Mouse (Mus musculus) liver, adult 2 months (tissue): ENCODE data around the gene C1qa. TPM values are rescaled to one million over a fixed set of nuclear protein-coding genes. Genes with fewer than 3 reads are reported as not detected.
A peak's percentile ranks its signal among the peaks of the same experiment; 100 is the strongest.

Experiments
- DNase-seq: peaks from one replicate; pipeline ENCODE4 v3.0.0-alpha.2; 2011; ENCODE audit warnings: low read depth, low spot score; ENCODE audit errors: extremely low read depth
- H3K27ac ChIP-seq: fragments of 200-500 bp; replicated peaks from 2 replicates; pipeline ENCODE4 v1.5.1; 2012; ENCODE audit warnings: low read depth, mild to moderate bottlenecking, control low read depth, inconsistent platforms, low read length; ENCODE audit not compliant: insufficient read depth
- H3K27me3 ChIP-seq: fragments of 200-500 bp; 2 replicates; pipeline ENCODE4 v1.6.1; 2012; ENCODE audit warnings: mild to moderate bottlenecking, moderate library complexity, low read length, inconsistent platforms; ENCODE audit not compliant: control insufficient read depth, insufficient read depth
- H3K36me3 ChIP-seq: fragments of 200-500 bp; 2 replicates; pipeline ENCODE4 v1.6.1; 2012; ENCODE audit warnings: low read length, inconsistent platforms; ENCODE audit not compliant: control insufficient read depth, insufficient read depth
- H3K4me1 ChIP-seq: fragments of 200-500 bp; 2 replicates; pipeline ENCODE4 v1.6.1; 2011; ENCODE audit warnings: low read length; ENCODE audit not compliant: control insufficient read depth, insufficient read depth
- H3K4me3 ChIP-seq: fragments of 200-500 bp; 2 replicates; pipeline ENCODE4 v1.5.1; 2011; ENCODE audit warnings: low read depth, mild to moderate bottlenecking, control low read depth, low read length, moderate library complexity; ENCODE audit not compliant: insufficient read depth
- H3K79me2 ChIP-seq: fragments of 200-500 bp; 2 replicates; pipeline ENCODE4 v1.6.1; 2012; ENCODE audit warnings: inconsistent platforms, mild to moderate bottlenecking, low read length, moderate library complexity; ENCODE audit not compliant: control insufficient read depth, insufficient read depth
- H3K9ac ChIP-seq: fragments of 200-500 bp; 2 replicates; pipeline ENCODE4 v1.6.1; 2012; ENCODE audit warnings: low read depth, mild to moderate bottlenecking, control low read depth, inconsistent platforms, low read length
- CTCF ChIP-seq: fragments of 200-500 bp; IDR thresholded peaks from 2 replicates; pipeline ENCODE4 v1.5.1; 2011; ENCODE audit warnings: low read depth, low read length, control low read depth
- POLR2A ChIP-seq: fragments of 200-500 bp; IDR thresholded peaks from 2 replicates; pipeline ENCODE4 v1.6.1; 2011; ENCODE audit warnings: low read length, control low read depth; ENCODE audit not compliant: insufficient read depth; ENCODE audit errors: extremely low read depth
- WGBS: fragments of 180-500 bp; shearing (Covaris S2); methylation state at CpG from one replicate; pipeline ENCODE4 v1.1.7; 2018; 5-methylcytosine and 5-hydroxymethylcytosine counted together
- polyA plus RNA-seq: library from polyadenylated mRNA; depleted of rRNA; stranded (reverse); fragments of >200 nt; gene quantifications from 2 replicates; pipeline ENCODE4 v1.2.3, GENCODE M21; 2012
- total RNA-seq: library from RNA; depleted of rRNA; stranded (reverse); fragments of >200 nt; gene quantifications from 2 replicates; pipeline ENCODE4 v1.2.3, GENCODE M21; 2014

C1qa gene
- total and polyA plus RNA-seq, 2 experiments: 76.4 to 86.2 TPM

GRCm38 (mm10) chr4:136911211-136911646, 12.6 kb upstream of the C1qa start:
- Histone ChIP-seq H3K9ac (no peak overlapping the region), H3K27me3 (peaks cover 3% of the 10 kb centered on the region; the same call in 1 of the 2 replicates), H3K4me3 (no peak overlapping the region), H3K4me1 (no peaks in the 10 kb centered on the region), H3K27ac (no peak overlapping the region), H3K79me2 (no peaks in the 10 kb centered on the region), H3K36me3 (no peaks in the 10 kb centered on the region)
- TF ChIP-seq POLR2A: no peak
- TF ChIP-seq CTCF: no peak
- no peak for DNase-seq
- WGBS: 24% methylated on average over 17 of the region's 17 CpGs

GRCm38 (mm10) chr4:136907809-136908208, 9.2 kb upstream of the C1qa start:
- H3K79me2 ChIP-seq: no peaks in the 10 kb centered on the region
- peaks cover 4% of the 10 kb centered on the region for H3K27me3 ChIP-seq
- H3K4me1 ChIP-seq: no peaks in the 10 kb centered on the region
- DNase-seq: no peak
- H3K9ac ChIP-seq: no peak overlapping the region
- H3K4me3 ChIP-seq: no peak overlapping the region
- H3K36me3 ChIP-seq: no peaks in the 10 kb centered on the region
- TF ChIP-seq POLR2A (no peak), CTCF (no peak)
- no peak overlapping the region for H3K27ac ChIP-seq

GRCm38 (mm10) chr4:136907033-136907432, 8.4 kb upstream of the C1qa start:
- peak; percentile 20 for DNase-seq
- WGBS: 14% methylated on average over 7 of the region's 7 CpGs
- TF ChIP-seq CTCF: peak; percentile 80
- no peak for TF ChIP-seq POLR2A
- Histone ChIP-seq H3K4me1 (no peaks in the 10 kb centered on the region), H3K27me3 (peaks cover 4% of the 10 kb centered on the region), H3K27ac (no peak overlapping the region), H3K79me2 (no peaks in the 10 kb centered on the region), H3K4me3 (no peak overlapping the region), H3K9ac (no peak overlapping the region), H3K36me3 (no peaks in the 10 kb centered on the region)

DNA sequence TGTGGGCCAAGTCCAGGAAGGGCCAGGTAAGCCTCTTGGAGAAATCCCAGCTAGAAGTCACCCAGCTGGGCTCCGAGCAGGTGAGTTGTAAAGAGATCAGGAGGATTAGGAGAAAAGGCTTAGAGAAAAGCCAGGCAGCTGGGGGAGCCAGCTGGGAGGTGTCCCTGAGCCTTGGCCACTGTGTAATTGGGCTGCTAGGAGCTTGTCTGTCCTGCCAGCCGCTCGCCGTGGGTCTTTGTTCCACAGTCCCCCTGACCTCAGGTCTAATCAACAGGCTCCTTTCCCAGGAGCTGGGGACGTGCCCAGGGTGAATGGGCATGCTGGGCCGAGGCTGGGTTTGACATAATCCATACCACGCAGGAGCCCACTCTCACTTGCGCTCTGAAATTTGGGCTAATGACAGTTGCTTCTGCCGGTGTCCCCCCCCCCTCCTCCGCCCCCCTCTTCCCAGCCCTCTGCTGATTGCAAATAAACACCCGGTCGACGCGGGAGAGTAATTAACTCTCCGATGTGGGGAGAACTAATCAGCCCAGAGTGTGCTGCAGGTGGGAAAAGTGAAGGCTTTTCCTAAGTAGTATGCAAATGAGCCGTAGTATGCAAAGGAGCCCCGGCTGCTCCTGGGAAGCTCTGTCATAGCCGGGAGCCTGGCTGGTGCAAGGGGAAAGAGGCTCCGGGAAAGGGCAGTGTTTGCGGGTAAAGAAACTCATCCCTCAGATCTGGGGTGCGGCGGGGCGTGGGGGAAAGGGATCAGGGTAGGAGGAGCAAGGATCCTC, 6.3 kb upstream of the C1qa start:
- H3K79me2 ChIP-seq: no peaks in the 10 kb centered on the region
- WGBS: 5% methylated on average over 23 of the region's 23 CpGs
- no peaks in the 10 kb centered on the region for H3K4me1 ChIP-seq
- TF ChIP-seq CTCF (no peak), POLR2A (no peak)
- peaks cover 4% of the 10 kb centered on the region for H3K27me3 ChIP-seq
- no peaks in the 10 kb centered on the region for H3K36me3 ChIP-seq
- no peak overlapping the region for H3K9ac ChIP-seq
- DNase-seq: no peak
- no peak overlapping the region for H3K27ac ChIP-seq
- no peak overlapping the region for H3K4me3 ChIP-seq

GRCm38 (mm10) chr4:136899154-136899553, 551 bp upstream of the C1qa start:
- no peak overlapping the region for H3K4me3 ChIP-seq
- no peak overlapping the region for H3K27ac ChIP-seq
- no peak overlapping the region for H3K9ac ChIP-seq
- H3K36me3 ChIP-seq: no peaks in the 10 kb centered on the region
- H3K4me1 ChIP-seq: no peaks in the 10 kb centered on the region
- no peak for DNase-seq
- TF ChIP-seq POLR2A (no peak), CTCF (peak; percentile 20; the same call in 1 of the 2 replicates)
- H3K79me2 ChIP-seq: no peaks in the 10 kb centered on the region
- no peaks in the 10 kb centered on the region for H3K27me3 ChIP-seq
- 68% methylated on average over 7 of the region's 7 CpGs for WGBS

- no peaks in the 10 kb centered on the region for H3K27me3 ChIP-seq
- H3K9ac ChIP-seq: peak overlapping the region; percentile 35; the same call in 1 of the 2 replicates
- TF ChIP-seq CTCF (no peak), POLR2A (no peak)
- peak overlapping the region; percentile 40 for H3K4me3 ChIP-seq
- 41% methylated on average over 9 of the region's 9 CpGs for WGBS
- H3K4me1 ChIP-seq: no peaks in the 10 kb centered on the region
- peak overlapping the region; percentile 46 for H3K27ac ChIP-seq
- DNase-seq: no peak
- H3K79me2 ChIP-seq: no peaks in the 10 kb centered on the region
- H3K36me3 ChIP-seq: no peaks in the 10 kb centered on the region
Observed at GRCm38 (mm10) chr4:136898084-136898598, 462 bp downstream of the C1qa start.
